Mouse (Mus musculus): ENCODE measurements around the gene Borcs8.

The Borcs8 gene

DNA sequence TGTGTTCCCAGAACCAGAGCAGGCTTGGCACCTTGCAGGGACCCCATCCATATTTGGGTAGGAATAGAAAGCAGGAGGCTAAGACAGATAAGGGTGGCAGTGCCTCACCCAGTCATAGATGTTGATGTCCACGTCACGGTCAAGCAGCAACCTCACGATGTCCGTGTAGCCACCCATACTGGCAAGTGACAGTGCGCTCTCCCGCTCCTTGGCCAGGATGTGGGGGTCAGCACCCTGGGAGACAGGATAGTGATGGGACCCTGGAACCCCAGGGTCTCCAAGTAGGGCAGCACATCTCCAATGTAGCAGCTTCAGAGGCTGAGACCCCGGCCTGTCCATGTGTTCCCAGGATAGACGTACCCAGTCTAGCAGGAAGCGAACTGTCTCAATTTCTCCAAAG is 4.4 kb upstream of the Borcs8 start:
- DNase-seq: no peak

- DNase-seq: no peak
Observed at GRCm38 (mm10) chr8:70136591-70136990, 2.7 kb upstream of the Borcs8 start.

- DNase-seq: no peak
Observed at GRCm38 (mm10) chr8:70137890-70138289, 1.4 kb upstream of the Borcs8 start.

DNA sequence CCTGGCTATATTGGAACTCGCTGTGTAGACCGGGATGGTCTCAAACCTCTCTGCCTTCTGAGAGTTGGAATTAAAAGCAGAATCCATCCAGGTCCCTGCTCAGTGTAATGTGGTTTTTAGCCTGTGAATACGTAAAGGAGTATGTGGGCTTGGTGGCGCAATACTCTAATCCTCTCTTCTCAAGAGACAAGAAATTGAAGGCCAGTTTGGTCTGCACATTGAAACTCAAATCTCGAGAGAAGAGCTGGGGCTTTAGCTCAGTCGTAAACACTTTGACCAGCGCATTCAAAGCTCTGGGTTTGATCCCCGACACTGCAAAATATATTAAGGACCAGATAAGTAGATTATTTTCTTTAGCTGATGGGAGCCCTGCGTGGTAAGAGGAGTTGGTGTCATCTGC is 682 bp downstream of the Borcs8 start:
- no peak for DNase-seq

GRCm38 (mm10) chr8:70147678-70148607 is 8.6 kb downstream of the Borcs8 start:
- DNase-seq: no peak

- no peak for DNase-seq
Observed at GRCm38 (mm10) chr8:70150158-70150557, 10.9 kb downstream of the Borcs8 start.

DNA sequence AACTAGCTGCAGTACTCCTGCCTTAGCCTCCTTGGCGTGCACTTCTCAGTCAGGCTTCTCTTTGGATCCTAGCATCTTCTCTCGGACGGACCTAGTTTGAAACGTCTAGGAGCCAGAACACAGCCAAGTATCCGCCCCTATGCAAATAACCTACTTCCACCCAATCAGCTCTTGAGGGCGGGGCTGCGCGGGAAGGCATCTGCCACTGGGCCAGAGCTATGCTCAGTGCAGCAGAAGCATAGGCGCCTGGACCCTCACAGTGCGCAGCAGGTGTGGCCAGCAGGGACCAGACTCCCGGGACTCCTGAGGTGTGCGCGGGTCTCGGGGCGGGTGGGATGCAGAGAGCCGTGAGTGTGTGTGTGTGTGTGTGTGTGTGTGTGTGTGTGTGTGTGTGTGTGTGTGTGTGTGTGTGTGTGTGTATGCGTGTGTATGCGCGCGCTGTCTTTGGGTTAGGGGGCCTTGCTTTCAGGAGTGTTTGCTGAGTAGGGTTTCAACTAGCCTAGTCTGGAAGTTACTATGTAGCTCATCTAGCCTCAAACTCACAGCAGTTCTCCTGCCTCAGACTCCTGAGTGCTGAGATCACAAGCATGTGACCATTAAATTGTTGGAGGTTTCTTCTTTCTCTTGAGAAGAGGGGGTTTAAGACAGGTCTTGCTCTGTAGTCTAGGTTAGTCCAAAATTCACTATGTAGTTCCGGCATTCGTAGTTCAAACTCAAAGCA is 13.4 kb downstream of the Borcs8 start:
- DNase-seq: peak; percentile 86 to 90

DNA sequence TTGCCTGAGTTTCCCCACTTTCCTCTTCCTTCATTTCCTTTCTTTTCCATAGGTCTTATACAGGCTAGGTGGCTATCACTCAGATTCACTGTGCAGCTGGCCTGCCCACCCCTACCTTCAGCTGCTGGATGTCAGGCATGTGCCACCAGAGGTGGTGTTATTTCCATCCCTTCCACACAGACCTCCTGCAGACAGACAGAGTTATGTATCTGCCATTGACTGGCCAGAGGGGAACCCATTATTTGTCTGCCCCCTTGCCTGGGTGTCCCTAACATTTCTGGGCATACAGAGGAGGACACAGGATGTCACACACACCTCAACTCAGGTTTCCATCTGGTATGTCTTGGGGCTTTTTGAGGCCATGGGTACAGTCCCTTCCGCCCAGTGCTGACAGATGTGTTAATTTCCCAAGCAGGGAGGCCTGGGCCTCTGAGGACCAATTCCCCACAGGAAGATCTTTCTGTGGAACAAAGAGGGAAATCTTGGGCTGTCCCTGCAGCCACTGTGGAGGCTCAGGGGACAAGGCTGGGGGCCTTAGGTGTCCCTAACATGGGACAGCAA is 18.0 kb downstream of the Borcs8 start:
- no peak for DNase-seq

- DNase-seq: peak; percentile 83 to 89
Observed at GRCm38 (mm10) chr8:70158069-70158853, 19.0 kb downstream of the Borcs8 start.

GRCm38 (mm10) chr8:70159211-70159610 is 19.9 kb downstream of the Borcs8 start:
- no peak for DNase-seq

GRCm38 (mm10) chr8:70160015-70160414 is 20.7 kb downstream of the Borcs8 start:
- no peak for DNase-seq

DNA sequence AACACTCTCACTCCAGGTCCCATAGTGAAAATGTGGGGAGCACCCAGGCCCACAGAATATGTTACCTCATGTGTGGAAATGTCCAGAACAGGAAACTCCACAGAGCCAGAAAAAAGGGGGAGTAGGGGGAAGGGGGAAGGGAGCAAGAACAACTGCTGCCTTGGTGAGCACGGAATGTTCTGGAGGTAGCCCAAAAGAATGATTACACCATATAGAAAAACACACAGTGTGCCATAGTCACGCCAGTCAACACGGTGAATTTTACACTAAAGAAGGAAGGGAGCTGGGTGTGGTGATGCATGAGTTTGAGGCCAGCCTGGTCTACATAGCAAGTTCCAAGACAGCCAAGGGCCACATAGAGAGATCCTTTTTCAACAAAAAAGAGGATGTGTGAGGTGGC is 24.0 kb downstream of the Borcs8 start:
- no peak for DNase-seq

GRCm38 (mm10) chr8:70166504-70167110 is 27.3 kb downstream of the Borcs8 start:
- peak; percentile 85 to 88 for DNase-seq

DNA sequence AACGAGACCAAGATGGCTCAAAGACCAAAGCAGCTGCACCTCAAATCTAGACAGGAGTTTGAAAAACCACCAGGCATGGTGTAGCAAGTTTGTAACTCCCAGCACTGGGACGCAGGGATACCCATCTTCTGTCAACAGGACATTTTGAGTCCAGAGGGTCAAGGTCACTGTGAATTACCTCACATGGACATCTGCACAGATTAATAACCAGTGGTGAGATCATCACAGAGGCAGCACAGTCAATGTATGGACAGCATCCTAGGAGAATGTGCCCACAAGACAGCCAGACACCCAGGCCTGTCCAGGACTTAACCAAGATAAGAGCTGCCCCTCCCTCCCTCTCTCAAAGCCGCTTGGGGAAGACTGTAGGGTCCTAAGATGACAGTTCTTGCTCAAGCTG is 30.8 kb downstream of the Borcs8 start:
- DNase-seq: no peak

- DNase-seq: peak; percentile 27 to 46
Observed at GRCm38 (mm10) chr8:70170748-70171147, 31.4 kb downstream of the Borcs8 start.

DNA sequence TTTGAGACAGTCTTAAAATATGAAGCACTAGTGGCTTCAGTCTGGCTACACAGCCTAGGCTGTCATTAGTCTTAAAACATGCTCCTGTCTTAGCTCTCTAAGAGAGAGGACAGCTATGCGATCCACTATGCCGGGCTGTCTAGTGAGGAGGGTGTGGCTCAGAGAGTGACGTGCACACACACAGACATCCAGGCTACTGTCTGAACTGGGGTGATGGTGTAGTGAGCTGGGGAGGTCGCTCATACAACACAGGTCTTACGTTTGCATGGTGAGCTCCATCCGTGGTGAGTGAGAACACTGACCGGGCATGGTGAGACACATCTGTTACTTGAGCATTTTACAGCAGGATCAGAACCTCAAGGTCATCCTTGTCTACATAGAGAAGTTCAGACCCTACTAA is 31.9 kb downstream of the Borcs8 start:
- no peak for DNase-seq

- peak; percentile 90 to 94 for DNase-seq
Observed at GRCm38 (mm10) chr8:70172043-70172681, 32.9 kb downstream of the Borcs8 start, which contains the start of gene Tmem161a. Gene Tmem161a (plus strand): TSS chr8:70172356.

DNA sequence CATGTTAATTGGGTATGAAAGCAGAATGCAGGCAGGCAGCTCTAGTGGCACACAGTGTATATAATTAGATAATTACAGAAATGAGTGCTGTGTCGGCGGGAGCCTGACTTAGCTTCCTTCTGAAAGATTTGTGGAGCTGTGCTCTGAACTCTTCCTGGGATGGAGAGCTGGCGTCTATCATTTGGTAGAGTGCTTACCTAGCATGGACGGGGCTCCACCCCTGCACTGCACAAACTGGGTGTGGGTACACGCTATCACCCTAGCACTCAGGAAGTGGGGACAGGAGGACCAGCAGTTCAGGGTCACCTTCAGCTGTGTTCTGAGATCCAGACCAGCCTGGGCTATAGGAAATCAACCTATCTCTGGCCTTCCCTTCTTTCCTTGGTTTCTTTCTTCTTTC is 34.0 kb downstream of the Borcs8 start:
- DNase-seq: no peak

- no peak for DNase-seq
Observed at GRCm38 (mm10) chr8:70174079-70174478, 34.8 kb downstream of the Borcs8 start.

- no peak for DNase-seq
Observed at GRCm38 (mm10) chr8:70178231-70178630, 38.9 kb downstream of the Borcs8 start.

DNA sequence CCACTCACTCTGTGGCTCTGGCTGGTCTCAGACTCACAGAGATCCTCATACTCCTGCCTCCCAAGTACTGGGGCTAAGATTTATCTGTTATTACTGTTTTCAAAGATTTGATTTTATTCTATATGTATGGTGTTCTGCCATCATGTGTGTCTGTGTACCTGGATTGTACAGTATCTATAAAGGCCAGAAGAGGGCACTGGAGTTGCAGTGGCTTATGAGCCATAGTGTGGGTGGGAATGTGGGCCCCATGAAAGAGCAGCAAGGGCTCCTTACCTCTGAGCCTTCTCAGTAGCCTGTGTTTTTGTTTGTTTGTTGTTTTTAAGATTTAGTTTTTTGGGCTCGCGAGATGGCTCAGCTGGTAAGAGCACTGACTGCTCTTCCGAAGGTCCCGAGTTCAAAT is 39.8 kb downstream of the Borcs8 start:
- DNase-seq: no peak

Data from kidney, postnatal 4 days (tissue).